1 mouse cellular context compared by ENCODE assay signal in genomic region chr10:91137400-91137799, GRCm38 (mm10).
TF ChIP-seq lines count a peak whose summit lies in the region.

No protein-coding gene starts in this region.

TF ChIP-seq in CH12.LX, 34 proteins besides CTCF, POLR2A, EP300 and RAD21 (continued from another document):
- TF ChIP-seq E2F4 (IDR thresholded peaks at IDR 0.05; ENCODE audit: insufficient replicate concordance, low read depth, low read length) (no peak), MYC (IDR thresholded peaks at IDR 0.05; ENCODE audit: low read depth, low read length) (no peak), ZKSCAN1 (IDR thresholded peaks at IDR 0.05; ENCODE audit: borderline replicate concordance, low read depth, low read length) (no peak), NELFE (IDR thresholded peaks at IDR 0.05; ENCODE audit: low read depth, low read length) (peak; percentile 22; the same call in 1 of the 2 replicates), KAT2A (IDR thresholded peaks at IDR 0.05; ENCODE audit: insufficient replicate concordance, low read length) (no peak), ETS1 (conservative IDR thresholded peaks at IDR 0.05; ENCODE audit: low read depth, low read length) (no peak), SIN3A (IDR thresholded peaks at IDR 0.05; ENCODE audit: low read length) (no peak), ZC3H11A (IDR thresholded peaks at IDR 0.05; ENCODE audit: low read depth, low read length) (no peak), SMC3 (IDR thresholded peaks at IDR 0.05; ENCODE audit: low read depth, low read length) (no peak), HCFC1 (IDR thresholded peaks at IDR 0.05; ENCODE audit: low read depth, low read length) (peak; percentile 43; the same call in 1 of the 2 replicates), MAFK (IDR thresholded peaks at IDR 0.05; ENCODE audit: insufficient replicate concordance, low read length) (no peak), ELF1 (IDR thresholded peaks at IDR 0.05; ENCODE audit: low read depth, low read length) (peak; percentile 60), MXI1 (IDR thresholded peaks at IDR 0.05; ENCODE audit: low read depth, low read length) (no peak)
